Mouse (Mus musculus) bone marrow macrophage, adult 2 months (primary cell): ENCODE measurements around the gene Aggf1. TPM values are rescaled to one million over a fixed set of nuclear protein-coding genes. Genes with fewer than 3 reads are reported as not detected.

Experiments used
- H3K27ac ChIP-seq: 2 replicates; pipeline ENCODE4 v1.5.1; 2012; ENCODE audit warnings: low read depth, low read length; ENCODE audit not compliant: insufficient read depth
- H3K4me1 ChIP-seq: 2 replicates; pipeline ENCODE4 v1.6.1; 2012; ENCODE audit warnings: low read length; ENCODE audit not compliant: control insufficient read depth, insufficient read depth
- H3K4me3 ChIP-seq: 2 replicates; pipeline ENCODE4 v1.5.1; 2012; ENCODE audit warnings: mild to moderate bottlenecking, low read length, moderate library complexity; ENCODE audit not compliant: insufficient read depth
- CTCF ChIP-seq: IDR thresholded peaks from 2 replicates; pipeline ENCODE4 v1.5.1; 2012; ENCODE audit warnings: low read depth, mild to moderate bottlenecking, low read length, moderate library complexity
- POLR2A ChIP-seq: IDR thresholded peaks from 2 replicates; pipeline ENCODE4 v1.6.1; 2012; ENCODE audit warnings: mild to moderate bottlenecking, low read depth, low read length, borderline replicate concordance
- polyA plus RNA-seq: library from polyadenylated mRNA; stranded (reverse); fragments of >200 nt; gene quantifications from 2 replicates; pipeline ENCODE4 v1.2.4, GENCODE M21; 2012; ENCODE audit not compliant: missing spikeins, insufficient read depth, insufficient read length

Gene Aggf1
- polyA plus RNA-seq, 1 experiment, result 38.1 TPM

- no peak overlapping the region for H3K27ac ChIP-seq
- H3K4me3 ChIP-seq, result no peak overlapping the region
- H3K4me1 ChIP-seq, result peaks cover 8% of the 10 kb centered on the region
- TF ChIP-seq POLR2A (no peak), CTCF (no peak)
These were observed 44.6 kb downstream of the Aggf1 start for GRCm38 (mm10) chr13:95330507-95330906.

GRCm38 (mm10) chr13:95328767-95329166 lies 46.4 kb downstream of the Aggf1 start:
- Histone ChIP-seq H3K27ac (no peak overlapping the region), H3K4me3 (no peak overlapping the region), H3K4me1 (peaks cover 8% of the 10 kb centered on the region)
- no peak for TF ChIP-seq POLR2A
- TF ChIP-seq CTCF, result no peak

- no peak for TF ChIP-seq POLR2A
- no peak for TF ChIP-seq CTCF
- Histone ChIP-seq H3K4me1 (peaks cover 8% of the 10 kb centered on the region), H3K4me3 (no peak overlapping the region), H3K27ac (no peak overlapping the region)
These were observed 47.8 kb downstream of the Aggf1 start for GRCm38 (mm10) chr13:95327345-95327741.

GRCm38 (mm10) chr13:95326611-95327344 lies 48.4 kb downstream of the Aggf1 start:
- Histone ChIP-seq H3K4me1 (peaks cover 8% of the 10 kb centered on the region), H3K27ac (no peak overlapping the region), H3K4me3 (no peak overlapping the region)
- no peak for TF ChIP-seq CTCF
- TF ChIP-seq POLR2A, result no peak

GRCm38 (mm10) chr13:95325907-95326550 lies 49.1 kb downstream of the Aggf1 start:
- TF ChIP-seq POLR2A (no peak), CTCF (no peak)
- H3K27ac ChIP-seq, result 0 out of 2 replicates have a peak overlapping the region, but pooled peaks have one; percentile 53
- H3K4me3 ChIP-seq, result peak overlapping the region; percentile 63
- peaks cover 8% of the 10 kb centered on the region for H3K4me1 ChIP-seq

GRCm38 (mm10) chr13:95325080-95325906 lies 49.9 kb downstream of the Aggf1 start:
- no peak for TF ChIP-seq CTCF
- TF ChIP-seq POLR2A, result no peak
- H3K4me1 ChIP-seq, result peaks cover 8% of the 10 kb centered on the region
- H3K27ac ChIP-seq, result peak overlapping the region; percentile 53; the same call in 1 of the 2 replicates
- H3K4me3 ChIP-seq, result peak overlapping the region; percentile 63

- Histone ChIP-seq H3K4me1 (peaks cover 8% of the 10 kb centered on the region), H3K4me3 (peak overlapping the region; percentile 63), H3K27ac (peak overlapping the region; percentile 53)
- no peak for TF ChIP-seq POLR2A
- TF ChIP-seq CTCF, result no peak
These were observed 50.5 kb downstream of the Aggf1 start for GRCm38 (mm10) chr13:95324626-95325079.

- Histone ChIP-seq H3K27ac (peak overlapping the region; percentile 53), H3K4me3 (peak overlapping the region; percentile 63), H3K4me1 (peaks cover 8% of the 10 kb centered on the region)
- TF ChIP-seq CTCF (no peak), POLR2A (no peak)
These were observed 51.1 kb downstream of the Aggf1 start for GRCm38 (mm10) chr13:95323950-95324625.

- Histone ChIP-seq H3K4me3 (peak within 1 kb of the TSS; percentile 63), H3K4me1 (peaks cover 8% of the 10 kb centered on the region), H3K27ac (peak within 1 kb of the TSS; percentile 53)
- TF ChIP-seq CTCF (no peak), POLR2A (no peak)
These were observed 51.8 kb downstream of the Aggf1 start, which contains the start of gene Zbed3 for GRCm38 (mm10) chr13:95323400-95323799. TSS of gene Zbed3 (plus strand) at chr13:95323612.
